Mouse (Mus musculus) MEL (cell line): ENCODE data around the gene Zfp276.

Source experiments
- CTCF ChIP-seq, 3 experiments: IDR thresholded peaks in 2 of 3; conservative IDR thresholded peaks in 1 of 3; 2 replicates each; pipeline ENCODE4 v1.5.1; 2011 to 2012; ENCODE audit warnings: low read length in 3 of 3, low read depth in 2 of 3, mild to moderate bottlenecking in 2 of 3, improper control_type of control experiment in 1 of 3, inconsistent platforms in 1 of 3, mixed read lengths in 1 of 3, moderate library complexity in 1 of 3; ENCODE audit not compliant: control insufficient read depth in 1 of 3, insufficient read depth in 1 of 3, poor library complexity in 1 of 3, severe bottlenecking in 1 of 3
- EP300 ChIP-seq, 2 experiments: IDR thresholded peaks; 2 replicates each; pipeline ENCODE4 v1.6.1; 2011; ENCODE audit warnings: improper control_type of control experiment in 2 of 2, low read length in 2 of 2, low read depth in 1 of 2, mild to moderate bottlenecking in 1 of 2
- MAFK ChIP-seq: IDR thresholded peaks from 2 replicates; pipeline ENCODE4 v1.6.1; 2011; ENCODE audit warnings: low read depth, mild to moderate bottlenecking, low read length, improper control_type of control experiment, borderline replicate concordance
- MEF2A ChIP-seq: IDR thresholded peaks from 2 replicates; pipeline ENCODE4 v1.6.1; 2014; ENCODE audit warnings: low read depth, mild to moderate bottlenecking, inconsistent platforms, low read length, improper control_type of control experiment; ENCODE audit not compliant: poor library complexity, insufficient replicate concordance, severe bottlenecking; ENCODE audit errors: extremely low read depth
- MYB ChIP-seq: IDR thresholded peaks from 2 replicates; pipeline ENCODE4 v1.6.1; 2011; ENCODE audit warnings: mild to moderate bottlenecking, low read depth, low read length, improper control_type of control experiment
- POLR2A ChIP-seq, 2 experiments: IDR thresholded peaks; 2 replicates each; pipeline ENCODE4 v1.6.1; 2011 to 2012; ENCODE audit warnings: low read length in 2 of 2, mild to moderate bottlenecking in 2 of 2, control low read depth in 1 of 2, improper control_type of control experiment in 1 of 2, low read depth in 1 of 2, moderate library complexity in 1 of 2; ENCODE audit not compliant: control insufficient read depth in 1 of 2, insufficient read depth in 1 of 2, poor library complexity in 1 of 2
- RAD21 ChIP-seq: IDR thresholded peaks from 2 replicates; pipeline ENCODE4 v1.6.1; 2011; ENCODE audit warnings: mild to moderate bottlenecking, low read depth, low read length, improper control_type of control experiment
- SIN3A ChIP-seq: IDR thresholded peaks from 2 replicates; pipeline ENCODE4 v1.6.1; 2012; ENCODE audit warnings: low read length, improper control_type of control experiment, inconsistent platforms
- SMC3 ChIP-seq: IDR thresholded peaks from 2 replicates; pipeline ENCODE4 v1.6.1; 2011; ENCODE audit warnings: low read depth, low read length, improper control_type of control experiment

DNA sequence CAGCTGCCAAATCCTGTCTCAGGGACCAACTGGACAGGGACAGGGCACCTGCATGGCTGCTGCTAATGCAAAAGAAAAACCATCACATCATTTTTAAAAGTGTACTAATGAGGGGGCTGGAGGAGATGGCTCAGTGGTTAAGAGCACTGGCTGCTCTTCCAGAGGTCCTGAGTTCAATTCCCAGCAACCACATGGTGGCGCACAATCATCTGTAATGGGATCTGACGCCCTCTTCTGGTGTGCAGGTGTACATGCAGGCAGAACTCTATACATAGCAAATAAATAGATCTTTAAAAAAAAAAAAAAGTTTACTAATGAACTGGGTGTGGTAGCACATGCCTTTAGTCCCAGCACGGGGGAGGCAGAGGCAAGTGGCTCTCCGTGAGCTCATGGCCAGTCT, 54.7 kb downstream of the Zfp276 start:
- TF ChIP-seq MYB (no peak), POLR2A (IDR thresholded peaks at IDR 0.05; ENCODE audit: control insufficient read depth in 1 of 2, insufficient read depth in 1 of 2, low read depth in 1 of 2, low read length in 2 of 2, poor library complexity in 1 of 2) (no peak), SMC3 (no peak), CTCF (IDR thresholded peaks at IDR 0.05 in 2 of 3, conservative IDR thresholded peaks at IDR 0.05 in 1 of 3; ENCODE audit: control insufficient read depth in 1 of 3, insufficient read depth in 1 of 3, low read depth in 2 of 3, low read length in 3 of 3, poor library complexity in 1 of 3, severe bottlenecking in 1 of 3) (no peak), SIN3A (no peak), MEF2A (no peak), EP300 (IDR thresholded peaks at IDR 0.05; ENCODE audit: low read depth in 1 of 2, low read length in 2 of 2) (no peak), MAFK (no peak), RAD21 (no peak)
